Mouse (Mus musculus) MEL (cell line): ENCODE data around the gene Epb42. TPM values are rescaled to one million over a fixed set of nuclear protein-coding genes. Genes with fewer than 3 reads are reported as not detected.

Source experiments
- DNase-seq: peaks from one replicate; pipeline ENCODE4 v3.0.0; 2011; ENCODE audit warnings: low read depth, low spot score
- H3K27ac ChIP-seq: 2 replicates; pipeline ENCODE4 v1.5.1; 2012; ENCODE audit warnings: low read depth, mild to moderate bottlenecking, control low read depth, low read length, moderate library complexity; ENCODE audit not compliant: control insufficient read depth
- H3K27me3 ChIP-seq, 2 experiments: fragments of 150-350 bp in 1 of 2; sonication (generic) in 1 of 2; 2 replicates each; pipeline ENCODE4 v1.6.1; 2012; ENCODE audit warnings: low read length in 2 of 2, mild to moderate bottlenecking in 2 of 2, improper control_type of control experiment in 1 of 2, moderate library complexity in 1 of 2; ENCODE audit not compliant: insufficient read depth in 2 of 2, control insufficient read depth in 1 of 2
- H3K36me3 ChIP-seq, 2 experiments: 2 replicates each; pipeline ENCODE4 v1.6.1; 2012 to 2014; ENCODE audit warnings: low read length in 2 of 2, improper control_type of control experiment in 1 of 2, inconsistent platforms in 1 of 2, mild to moderate bottlenecking in 1 of 2; ENCODE audit not compliant: insufficient read depth in 2 of 2, control insufficient read depth in 1 of 2
- H3K4me1 ChIP-seq, 2 experiments: fragments of 150-350 bp in 1 of 2; sonication (generic) in 1 of 2; 2 replicates each; pipeline ENCODE4 v1.6.1; 2012; ENCODE audit warnings: low read length in 2 of 2, improper control_type of control experiment in 1 of 2, mild to moderate bottlenecking in 1 of 2; ENCODE audit not compliant: insufficient read depth in 2 of 2, control insufficient read depth in 1 of 2
- H3K4me3 ChIP-seq, 2 experiments: fragments of 150-350 bp in 1 of 2; sonication (generic) in 1 of 2; 2 replicates each; pipeline ENCODE4 v1.5.1; 2012; ENCODE audit warnings: low read depth in 2 of 2, low read length in 2 of 2, mild to moderate bottlenecking in 2 of 2, moderate library complexity in 2 of 2, control low read depth in 1 of 2, improper control_type of control experiment in 1 of 2; ENCODE audit not compliant: control insufficient read depth in 1 of 2, insufficient read depth in 1 of 2
- H3K79me2 ChIP-seq: 2 replicates; pipeline ENCODE4 v1.6.1; 2012; ENCODE audit warnings: mild to moderate bottlenecking, low read length, moderate library complexity; ENCODE audit not compliant: control insufficient read depth, poor library complexity, insufficient read depth
- H3K9ac ChIP-seq: 2 replicates; pipeline ENCODE4 v1.6.1; 2012; ENCODE audit warnings: low read depth, mild to moderate bottlenecking, control low read depth, low read length, moderate library complexity; ENCODE audit not compliant: control insufficient read depth, poor library complexity, severe bottlenecking
- H3K9me3 ChIP-seq: fragments of 150-350 bp; sonication (generic); replicated peaks from 2 replicates; pipeline ENCODE4 v1.6.1; 2012; ENCODE audit warnings: mild to moderate bottlenecking, low read length, improper control_type of control experiment, moderate library complexity; ENCODE audit not compliant: insufficient read depth
- CTCF ChIP-seq, 3 experiments: IDR thresholded peaks in 2 of 3; conservative IDR thresholded peaks in 1 of 3; 2 replicates each; pipeline ENCODE4 v1.5.1; 2011 to 2012; ENCODE audit warnings: low read length in 3 of 3, low read depth in 2 of 3, mild to moderate bottlenecking in 2 of 3, improper control_type of control experiment in 1 of 3, inconsistent platforms in 1 of 3, mixed read lengths in 1 of 3, moderate library complexity in 1 of 3; ENCODE audit not compliant: control insufficient read depth in 1 of 3, insufficient read depth in 1 of 3, poor library complexity in 1 of 3, severe bottlenecking in 1 of 3
- E2F4 ChIP-seq: IDR thresholded peaks from 2 replicates; pipeline ENCODE4 v1.6.1; 2011; ENCODE audit warnings: low read depth, low read length, improper control_type of control experiment, borderline replicate concordance
- ELF1 ChIP-seq: IDR thresholded peaks from 2 replicates; pipeline ENCODE4 v1.6.1; 2014; ENCODE audit warnings: low read depth, mild to moderate bottlenecking, inconsistent platforms, low read length, improper control_type of control experiment, moderate library complexity
- EP300 ChIP-seq, 2 experiments: IDR thresholded peaks; 2 replicates each; pipeline ENCODE4 v1.6.1; 2011; ENCODE audit warnings: improper control_type of control experiment in 2 of 2, low read length in 2 of 2, low read depth in 1 of 2, mild to moderate bottlenecking in 1 of 2
- HCFC1 ChIP-seq: IDR thresholded peaks from 2 replicates; pipeline ENCODE4 v1.6.1; 2012; ENCODE audit warnings: low read depth, mild to moderate bottlenecking, inconsistent platforms, low read length, improper control_type of control experiment, moderate library complexity
- MAX ChIP-seq: IDR thresholded peaks from 2 replicates; pipeline ENCODE4 v1.6.1; 2011; ENCODE audit warnings: low read length, improper control_type of control experiment
- MEF2A ChIP-seq: IDR thresholded peaks from 2 replicates; pipeline ENCODE4 v1.6.1; 2014; ENCODE audit warnings: low read depth, mild to moderate bottlenecking, inconsistent platforms, low read length, improper control_type of control experiment; ENCODE audit not compliant: poor library complexity, insufficient replicate concordance, severe bottlenecking; ENCODE audit errors: extremely low read depth
- MYB ChIP-seq: IDR thresholded peaks from 2 replicates; pipeline ENCODE4 v1.6.1; 2011; ENCODE audit warnings: mild to moderate bottlenecking, low read depth, low read length, improper control_type of control experiment
- POLR2A ChIP-seq, 2 experiments: IDR thresholded peaks; 2 replicates each; pipeline ENCODE4 v1.6.1; 2011 to 2012; ENCODE audit warnings: low read length in 2 of 2, mild to moderate bottlenecking in 2 of 2, control low read depth in 1 of 2, improper control_type of control experiment in 1 of 2, low read depth in 1 of 2, moderate library complexity in 1 of 2; ENCODE audit not compliant: control insufficient read depth in 1 of 2, insufficient read depth in 1 of 2, poor library complexity in 1 of 2
- POLR2AphosphoS2 ChIP-seq: IDR thresholded peaks from 2 replicates; pipeline ENCODE4 v1.6.1; 2011; ENCODE audit warnings: low read length, improper control_type of control experiment
- POLR2AphosphoS5 ChIP-seq: IDR thresholded peaks from 2 replicates; pipeline ENCODE4 v1.6.1; 2012; ENCODE audit warnings: low read depth, borderline replicate concordance, mild to moderate bottlenecking, inconsistent platforms, low read length, moderate library complexity, mixed read lengths
- RAD21 ChIP-seq: IDR thresholded peaks from 2 replicates; pipeline ENCODE4 v1.6.1; 2011; ENCODE audit warnings: mild to moderate bottlenecking, low read depth, low read length, improper control_type of control experiment
- TAL1 ChIP-seq: IDR thresholded peaks from 2 replicates; pipeline ENCODE4 v1.6.1; 2012; ENCODE audit warnings: mild to moderate bottlenecking, inconsistent platforms, low read length, moderate library complexity, mixed read lengths
- UBTF ChIP-seq: IDR thresholded peaks from 2 replicates; pipeline ENCODE4 v1.6.1; 2012; ENCODE audit warnings: low read depth, mild to moderate bottlenecking, inconsistent platforms, low read length, improper control_type of control experiment, moderate library complexity, borderline replicate concordance; ENCODE audit not compliant: insufficient read depth
- ZC3H11A ChIP-seq: IDR thresholded peaks from 2 replicates; pipeline ENCODE4 v1.6.1; 2012; ENCODE audit warnings: low read depth, mild to moderate bottlenecking, inconsistent platforms, low read length, improper control_type of control experiment
- ZKSCAN1 ChIP-seq: IDR thresholded peaks from 2 replicates; pipeline ENCODE4 v1.6.1; 2012; ENCODE audit warnings: low read depth, mild to moderate bottlenecking, inconsistent platforms, low read length, improper control_type of control experiment, moderate library complexity
- ZMIZ1 ChIP-seq: IDR thresholded peaks from 2 replicates; pipeline ENCODE4 v1.6.1; 2012; ENCODE audit warnings: low read depth, mild to moderate bottlenecking, inconsistent platforms, low read length, improper control_type of control experiment, moderate library complexity
- ZNF384 ChIP-seq: IDR thresholded peaks from 2 replicates; pipeline ENCODE4 v1.6.1; 2012; ENCODE audit warnings: low read depth, mild to moderate bottlenecking, inconsistent platforms, low read length, improper control_type of control experiment
- polyA plus RNA-seq, 2 experiments: library from polyadenylated mRNA; stranded (reverse) in 1 of 2; unstranded in 1 of 2; fragments of >175 nt in 1 of 2; fragments of >200 nt in 1 of 2; gene quantifications; 2 replicates each; pipeline versions ENCODE4 v1.2.1 to v1.2.4; 2012; ENCODE audit warnings: low replicate concordance in 2 of 2, low read depth in 1 of 2; ENCODE audit not compliant: insufficient read length in 2 of 2, insufficient read depth in 1 of 2, missing spikeins in 1 of 2
- total RNA-seq: library from RNA; depleted of rRNA; stranded (reverse); fragments of 300-350 nt; gene quantifications from 2 replicates; pipeline ENCODE4 v1.2.3, GENCODE M21; 2012

Gene Epb42
- total and polyA plus RNA-seq, 3 experiments = 2.3 to 2.9 TPM; not detected in 1

DNA sequence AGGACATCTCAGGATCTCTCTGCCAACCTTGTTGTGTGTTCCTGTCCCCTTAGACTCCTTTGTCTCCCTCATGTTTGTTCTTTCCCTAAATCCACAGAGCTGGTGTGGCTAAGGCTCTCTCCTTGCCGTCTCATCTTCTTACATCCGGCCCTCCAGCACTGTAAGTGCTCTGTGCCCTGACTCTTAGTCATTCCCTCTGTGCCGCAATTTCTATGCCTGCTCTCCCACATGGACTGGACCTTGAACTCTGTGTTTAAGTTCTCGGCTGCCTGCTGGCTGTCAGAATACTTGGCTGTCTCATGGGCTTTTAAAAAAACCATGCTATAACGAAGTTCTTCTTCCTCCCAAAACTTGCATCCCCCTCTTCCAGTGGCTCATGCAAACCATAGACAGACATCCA lies 14.0 kb downstream of the Epb42 start:
- H3K4me1 ChIP-seq = no peaks in the 10 kb centered on the region
- H3K27me3 ChIP-seq = no peaks in the 10 kb centered on the region
- H3K27ac ChIP-seq = no peak overlapping the region
- DNase-seq = no peak
- no peak overlapping the region for H3K9ac ChIP-seq
- TF ChIP-seq MYB (no peak), MAX (no peak), POLR2A (IDR thresholded peaks at IDR 0.05; ENCODE audit: control insufficient read depth in 1 of 2, insufficient read depth in 1 of 2, low read depth in 1 of 2, low read length in 2 of 2, poor library complexity in 1 of 2) (no peak), ZMIZ1 (no peak), RAD21 (no peak)
- no peaks in the 10 kb centered on the region for H3K9me3 ChIP-seq
- no peaks in the 10 kb centered on the region for H3K36me3 ChIP-seq
- H3K79me2 ChIP-seq = no peaks in the 10 kb centered on the region
- no peak overlapping the region for H3K4me3 ChIP-seq

DNA sequence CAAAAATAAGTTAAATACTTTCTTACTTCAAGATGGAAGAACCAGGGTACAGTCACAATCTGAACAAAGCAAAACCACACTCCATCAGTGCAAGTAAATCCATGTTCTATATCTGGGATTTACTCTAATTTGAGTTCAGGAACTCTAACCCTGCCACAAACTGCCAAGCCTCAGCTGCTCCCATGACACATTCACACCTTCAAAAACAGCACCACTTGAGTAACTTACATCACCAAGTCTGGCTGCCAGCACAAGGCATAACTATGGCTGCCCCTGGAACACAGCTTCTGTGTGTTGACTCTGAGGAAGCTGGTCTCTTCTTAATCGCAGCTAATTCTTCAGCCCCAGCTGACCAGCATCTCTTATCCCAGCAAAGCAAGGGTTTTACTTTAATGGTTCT lies 19.7 kb downstream of the Epb42 start:
- TF ChIP-seq ZNF384 (no peak), MEF2A (no peak), CTCF (IDR thresholded peaks at IDR 0.05 in 2 of 3, conservative IDR thresholded peaks at IDR 0.05 in 1 of 3; ENCODE audit: control insufficient read depth in 1 of 3, insufficient read depth in 1 of 3, low read depth in 2 of 3, low read length in 3 of 3, poor library complexity in 1 of 3, severe bottlenecking in 1 of 3) (no peak), MYB (no peak), ZC3H11A (no peak), ZKSCAN1 (no peak), ELF1 (no peak), EP300 (IDR thresholded peaks at IDR 0.05; ENCODE audit: low read depth in 1 of 2, low read length in 2 of 2) (no peak), TAL1 (no peak), E2F4 (no peak), POLR2AphosphoS5 (no peak), HCFC1 (no peak), POLR2AphosphoS2 (no peak), UBTF (no peak)
- no peaks in the 10 kb centered on the region for H3K27me3 ChIP-seq
- peaks cover 0 to 5% of the 10 kb centered on the region in 2 experiments; a peak in 2 of 4 replicates for H3K36me3 ChIP-seq
- H3K4me3 ChIP-seq = no peak overlapping the region
- H3K27ac ChIP-seq = no peak overlapping the region
- DNase-seq = no peak
- no peak overlapping the region for H3K9ac ChIP-seq
- H3K4me1 ChIP-seq = peaks cover 3 to 8% of the 10 kb centered on the region in 2 experiments
- no peaks in the 10 kb centered on the region for H3K79me2 ChIP-seq
- H3K9me3 ChIP-seq = no peaks in the 10 kb centered on the region
